Mouse (Mus musculus) midbrain, embryonic 14.5 days (tissue): ENCODE results near the gene Lamtor2. TPM values are rescaled to one million over a fixed set of nuclear protein-coding genes. Genes with fewer than 3 reads are reported as not detected.

Source experiments
- ATAC-seq: fragments of 200-750 bp; cut with Nextera tagmentation; 2 replicates; pipeline ENCODE4 v1.8.0; 2017; ENCODE audit warnings: moderate number of reproducible peaks, moderate library complexity; ENCODE audit not compliant: low FRiP score, low TSS enrichment
- DNase-seq: peaks from one replicate; pipeline ENCODE4 v3.0.0-alpha.2; 2015
- H3K27ac ChIP-seq: fragments of 300-500 bp; sonication (generic); replicated peaks from 2 replicates; pipeline ENCODE4 v1.5.1; 2014; ENCODE audit warnings: mild to moderate bottlenecking, low read depth, low read length, moderate library complexity
- H3K27me3 ChIP-seq: fragments of 300-500 bp; sonication (generic); 2 replicates; pipeline ENCODE4 v1.6.1; 2014; ENCODE audit warnings: low read length, control low read depth, mixed read lengths; ENCODE audit not compliant: control insufficient read depth, insufficient read depth
- H3K36me3 ChIP-seq: fragments of 300-500 bp; sonication (generic); 2 replicates; pipeline ENCODE4 v1.6.1; 2014; ENCODE audit warnings: low read length, control low read depth; ENCODE audit not compliant: control insufficient read depth, insufficient read depth
- H3K4me1 ChIP-seq: fragments of 300-500 bp; sonication (generic); 2 replicates; pipeline ENCODE4 v1.6.1; 2014; ENCODE audit warnings: mild to moderate bottlenecking, antibody characterized with exemption, low read length, control low read depth; ENCODE audit not compliant: control insufficient read depth, insufficient read depth
- H3K4me2 ChIP-seq: fragments of 300-500 bp; sonication (generic); 2 replicates; pipeline ENCODE4 v1.6.1; 2014; ENCODE audit warnings: mild to moderate bottlenecking, low read length, moderate library complexity
- H3K4me3 ChIP-seq: fragments of 300-500 bp; sonication (generic); replicated peaks from 2 replicates; pipeline ENCODE4 v1.5.1; 2014; ENCODE audit warnings: low read depth, low read length
- H3K9ac ChIP-seq: fragments of 300-500 bp; sonication (generic); replicated peaks from 2 replicates; pipeline ENCODE4 v1.6.1; 2014; ENCODE audit warnings: mild to moderate bottlenecking, low read length, moderate library complexity
- H3K9me3 ChIP-seq: fragments of 300-500 bp; sonication (generic); 2 replicates; pipeline ENCODE4 v1.6.1; 2016; ENCODE audit warnings: low read length, control low read depth, mixed read lengths; ENCODE audit not compliant: control insufficient read depth
- WGBS: fragments of 180-500 bp; shearing (Covaris S2); extraction: QIAGEN DNeasy Blood & Tissue Kit; methylation state at CpG from one replicate; pipeline ENCODE4 v1.1.7; 2014; 5-methylcytosine and 5-hydroxymethylcytosine counted together
- polyA plus RNA-seq: library from polyadenylated mRNA; unstranded; fragments of >200 nt; fragmentation: Nextera tagmentation; extraction: Ambion mirVana; gene quantifications from 2 replicates; pipeline ENCODE4 v1.2.1, GENCODE M21; 2014

Gene Lamtor2
- polyA plus RNA-seq, 1 experiment from 2014 or later = 93.4 TPM

- H3K27me3 ChIP-seq = no peaks in the 10 kb centered on the region
- peak overlapping the region; percentile 98 for H3K4me2 ChIP-seq
- peak overlapping the region; percentile 98 for H3K9ac ChIP-seq
- peak overlapping the region; percentile 52 for H3K4me3 ChIP-seq
- ATAC-seq = no peak
- H3K4me1 ChIP-seq = peaks cover 61% of the 10 kb centered on the region
- peak overlapping the region; percentile 72 for H3K27ac ChIP-seq
- DNase-seq = no peak
- peaks cover 49% of the 10 kb centered on the region for H3K36me3 ChIP-seq
- WGBS = 2% methylated on average over 3 of the region's 3 CpGs
- H3K9me3 ChIP-seq = no peaks in the 10 kb centered on the region
These were observed 17.9 kb downstream of the Lamtor2 start for GRCm38 (mm10) chr3:88535005-88535404.

GRCm38 (mm10) chr3:88533706-88534105 lies 19.2 kb downstream of the Lamtor2 start:
- DNase-seq (peak; percentile 36), ATAC-seq (no peak)
- Histone ChIP-seq H3K4me2 (peak overlapping the region; percentile 98), H3K4me3 (peak overlapping the region; percentile 52), H3K9ac (peak overlapping the region; percentile 98), H3K27ac (peak overlapping the region; percentile 99), H3K9me3 (no peaks in the 10 kb centered on the region), H3K36me3 (peaks cover 40% of the 10 kb centered on the region), H3K27me3 (no peaks in the 10 kb centered on the region), H3K4me1 (peaks cover 65% of the 10 kb centered on the region)
- WGBS = 3% methylated on average over 5 of the region's 5 CpGs

GRCm38 (mm10) chr3:88532689-88533511 lies 20.0 kb downstream of the Lamtor2 start:
- peaks cover 32% of the 10 kb centered on the region for H3K36me3 ChIP-seq
- H3K27ac ChIP-seq = peak overlapping the region; percentile 99
- H3K9ac ChIP-seq = peak overlapping the region; percentile 98
- H3K4me2 ChIP-seq = peak overlapping the region; percentile 98
- 0% methylated on average over 40 of the region's 40 CpGs for WGBS
- peak overlapping the region; percentile 52 for H3K4me3 ChIP-seq
- H3K9me3 ChIP-seq = no peaks in the 10 kb centered on the region
- peak; percentile 18 for ATAC-seq
- no peaks in the 10 kb centered on the region for H3K27me3 ChIP-seq
- DNase-seq = peak; percentile 82
- H3K4me1 ChIP-seq = peaks cover 62% of the 10 kb centered on the region

GRCm38 (mm10) chr3:88532299-88532674 lies 20.6 kb downstream of the Lamtor2 start, which contains the start of gene Mex3a:
Mex3a (plus strand) TSS chr3:88532395.
- under 1% methylated on average over 18 of the region's 31 CpGs for whole genome bisulfite sequencing
- ATAC-seq (no peak), DNase-seq (no peak)
- H3K4me1 ChIP-seq = peaks cover 62% of the 10 kb centered on the region
- H3K27ac ChIP-seq = peak within 1 kb of the TSS; percentile 99
- peak within 1 kb of the TSS; percentile 52 for H3K4me3 ChIP-seq
- H3K36me3 ChIP-seq = peaks cover 26% of the 10 kb centered on the region
- no peaks in the 10 kb centered on the region for H3K9me3 ChIP-seq
- peak within 1 kb of the TSS; percentile 98 for H3K9ac ChIP-seq
- H3K4me2 ChIP-seq = peak within 1 kb of the TSS; percentile 98
- H3K27me3 ChIP-seq = no peaks in the 10 kb centered on the region

- Histone ChIP-seq H3K4me1 (peaks cover 62% of the 10 kb centered on the region), H3K9me3 (no peaks in the 10 kb centered on the region), H3K4me2 (peak overlapping the region; percentile 98), H3K4me3 (peak overlapping the region; percentile 52), H3K9ac (peak overlapping the region; percentile 98), H3K27ac (peak overlapping the region; percentile 99), H3K27me3 (no peaks in the 10 kb centered on the region), H3K36me3 (peaks cover 19% of the 10 kb centered on the region)
- ATAC-seq (peak; percentile 81), DNase-seq (peak; percentile 95)
- under 1% methylated on average over 61 of the region's 63 CpGs for WGBS
These were observed 21.3 kb downstream of the Lamtor2 start for GRCm38 (mm10) chr3:88531348-88532298.

- ATAC-seq (no peak), DNase-seq (peak; percentile 35)
- Histone ChIP-seq H3K27ac (peak overlapping the region; percentile 99), H3K4me1 (peaks cover 57% of the 10 kb centered on the region), H3K4me2 (peak overlapping the region; percentile 98), H3K27me3 (no peaks in the 10 kb centered on the region), H3K36me3 (peaks cover 6% of the 10 kb centered on the region), H3K9ac (peak overlapping the region; percentile 98), H3K9me3 (no peaks in the 10 kb centered on the region), H3K4me3 (peak overlapping the region; percentile 52)
- WGBS = 4% methylated on average over 11 of the region's 11 CpGs
These were observed 22.6 kb downstream of the Lamtor2 start for GRCm38 (mm10) chr3:88530082-88530864.

- peak; percentile 49 for DNase-seq
- 12% methylated on average over 7 of the region's 7 CpGs for WGBS
- peaks cover 49% of the 10 kb centered on the region for H3K4me1 ChIP-seq
These were observed 23.5 kb downstream of the Lamtor2 start for GRCm38 (mm10) chr3:88529204-88530000.

More at GRCm38 (mm10) chr3:88529204-88530000, 23.5 kb downstream of the Lamtor2 start:
- Histone ChIP-seq H3K4me2 (peak overlapping the region; percentile 98), H3K9me3 (no peaks in the 10 kb centered on the region), H3K27me3 (no peaks in the 10 kb centered on the region), H3K4me3 (peak overlapping the region; percentile 52), H3K9ac (peak overlapping the region; percentile 98), H3K36me3 (peaks cover 8% of the 10 kb centered on the region; the same call in 1 of the 2 replicates), H3K27ac (peak overlapping the region; percentile 99)
- no peak for ATAC-seq
